Mouse (Mus musculus): ENCODE results near the gene Wasf2. TPM values are rescaled to one million over a fixed set of nuclear protein-coding genes. Genes with fewer than 3 reads are reported as not detected.

Gene Wasf2
- 31.8 and 33.6 TPM in 2 replicates for polyA plus RNA-seq (2015; fragmentation: Nextera tagmentation; extraction: Ambion mirVana)

GRCm38 (mm10) chr4:133129931-133130889, at the start of gene Wasf2:
Wasf2 (plus strand) TSS chr4:133130505.
- Histone ChIP-seq H3K36me3 (no peaks in the 10 kb centered on the region), H3K27ac (replicated peaks) (peak within 1 kb of the TSS; percentile 60), H3K9ac (replicated peaks) (peak within 1 kb of the TSS; percentile 74), H3K9me3 (no peaks in the 10 kb centered on the region), H3K4me3 (peak within 1 kb of the TSS; percentile 90), H3K27me3 (no peaks in the 10 kb centered on the region), H3K4me1 (peaks cover 27% of the 10 kb centered on the region), H3K4me2 (replicated peaks) (peak within 1 kb of the TSS; percentile 82)
- peak; percentile 92 for ATAC-seq (replicated peaks)
- WGBS = under 1% methylated on average over 62 of the region's 65 CpGs

GRCm38 (mm10) chr4:133080862-133081261, 49.4 kb upstream of the Wasf2 start:
- WGBS = 95% methylated on average over 3 of the region's 3 CpGs
- H3K4me1 ChIP-seq = peaks cover 28% of the 10 kb centered on the region
- H3K4me3 ChIP-seq = no peak overlapping the region
- H3K9me3 ChIP-seq = no peaks in the 10 kb centered on the region
- peaks cover 16% of the 10 kb centered on the region; the same call in 1 of the 2 replicates for H3K36me3 ChIP-seq
- H3K9ac ChIP-seq (replicated peaks) = no peak overlapping the region
- no peaks in the 10 kb centered on the region for H3K27me3 ChIP-seq
- no peak for ATAC-seq (replicated peaks)
- H3K4me2 ChIP-seq (replicated peaks) = no peak overlapping the region
- H3K27ac ChIP-seq (replicated peaks) = no peak overlapping the region

GRCm38 (mm10) chr4:133082216-133082773, 48.0 kb upstream of the Wasf2 start:
- Histone ChIP-seq H3K9me3 (no peaks in the 10 kb centered on the region), H3K4me1 (peaks cover 32% of the 10 kb centered on the region), H3K36me3 (peaks cover 16% of the 10 kb centered on the region; the same call in 1 of the 2 replicates), H3K27me3 (no peaks in the 10 kb centered on the region), H3K4me2 (replicated peaks) (no peak overlapping the region), H3K4me3 (no peak overlapping the region), H3K27ac (replicated peaks) (no peak overlapping the region), H3K9ac (replicated peaks) (no peak overlapping the region)
- 93% methylated on average over 6 of the region's 6 CpGs for WGBS
- ATAC-seq (replicated peaks) = no peak

- Histone ChIP-seq H3K9ac (replicated peaks) (0 out of 2 replicates have a peak overlapping the region, but pooled peaks have one; percentile 42), H3K36me3 (no peaks in the 10 kb centered on the region), H3K4me2 (replicated peaks) (peak overlapping the region; percentile 81), H3K27me3 (no peaks in the 10 kb centered on the region), H3K4me3 (no peak overlapping the region), H3K27ac (replicated peaks) (peak overlapping the region; percentile 68), H3K4me1 (peaks cover 41% of the 10 kb centered on the region), H3K9me3 (no peaks in the 10 kb centered on the region)
- no peak; the same call in 1 of the 2 replicates for ATAC-seq (replicated peaks)
- 15% methylated on average over 3 of the region's 3 CpGs for WGBS
Measured at GRCm38 (mm10) chr4:133083991-133084861, 46.1 kb upstream of the Wasf2 start.

GRCm38 (mm10) chr4:133085011-133085782, 45.1 kb upstream of the Wasf2 start:
- Histone ChIP-seq H3K27ac (replicated peaks) (peak overlapping the region; percentile 68), H3K4me1 (peaks cover 50% of the 10 kb centered on the region), H3K4me3 (peak overlapping the region; percentile 41), H3K27me3 (no peaks in the 10 kb centered on the region), H3K9ac (replicated peaks) (peak overlapping the region; percentile 42), H3K4me2 (replicated peaks) (peak overlapping the region; percentile 81), H3K36me3 (no peaks in the 10 kb centered on the region), H3K9me3 (no peaks in the 10 kb centered on the region)
- WGBS = 2% methylated on average over 45 of the region's 53 CpGs
- ATAC-seq (replicated peaks) = peak; percentile 38; the same call in 1 of the 2 replicates

GRCm38 (mm10) chr4:133085783-133086342, 44.4 kb upstream of the Wasf2 start:
- Histone ChIP-seq H3K9ac (replicated peaks) (peak overlapping the region; percentile 42), H3K9me3 (no peaks in the 10 kb centered on the region), H3K27me3 (no peaks in the 10 kb centered on the region), H3K27ac (replicated peaks) (peak overlapping the region; percentile 68), H3K36me3 (no peaks in the 10 kb centered on the region), H3K4me3 (peak overlapping the region; percentile 41), H3K4me1 (peaks cover 57% of the 10 kb centered on the region), H3K4me2 (replicated peaks) (peak overlapping the region; percentile 81)
- ATAC-seq (replicated peaks) = 0 out of 2 replicates have a peak, but pooled peaks have one; percentile 9
- WGBS = 17% methylated on average over 12 of the region's 12 CpGs

- peaks cover 69% of the 10 kb centered on the region for H3K4me1 ChIP-seq
- ATAC-seq (replicated peaks) = no peak
- H3K27ac ChIP-seq (replicated peaks) = 0 out of 2 replicates have a peak overlapping the region, but pooled peaks have one; percentile 16
- H3K9ac ChIP-seq (replicated peaks) = no peak overlapping the region
- 89% methylated on average over 6 of the region's 6 CpGs for WGBS
- no peak overlapping the region for H3K4me2 ChIP-seq (replicated peaks)
- no peaks in the 10 kb centered on the region for H3K36me3 ChIP-seq
- no peak overlapping the region for H3K4me3 ChIP-seq
- no peaks in the 10 kb centered on the region for H3K27me3 ChIP-seq
- no peaks in the 10 kb centered on the region for H3K9me3 ChIP-seq
Measured at GRCm38 (mm10) chr4:133087177-133087714, 43.1 kb upstream of the Wasf2 start.

- H3K27ac ChIP-seq (replicated peaks) = 0 out of 2 replicates have a peak overlapping the region, but pooled peaks have one; percentile 16
- WGBS = 44% methylated on average over 8 of the region's 8 CpGs
Measured at GRCm38 (mm10) chr4:133087835-133088234, 42.5 kb upstream of the Wasf2 start.

GRCm38 (mm10) chr4:133089319-133089718, 41.0 kb upstream of the Wasf2 start:
- Histone ChIP-seq H3K27ac (replicated peaks) (peak overlapping the region; percentile 93; the same call in 1 of the 2 replicates), H3K27me3 (no peaks in the 10 kb centered on the region), H3K4me2 (replicated peaks) (no peak overlapping the region), H3K36me3 (no peaks in the 10 kb centered on the region), H3K9ac (replicated peaks) (no peak overlapping the region), H3K4me1 (peaks cover 83% of the 10 kb centered on the region), H3K9me3 (no peaks in the 10 kb centered on the region), H3K4me3 (no peak overlapping the region)
- 83% methylated on average over 9 of the region's 9 CpGs for WGBS
- no peak for ATAC-seq (replicated peaks)

More at GRCm38 (mm10) chr4:133087835-133088234, 42.5 kb upstream of the Wasf2 start:
- Histone ChIP-seq H3K9me3 (no peaks in the 10 kb centered on the region), H3K27me3 (no peaks in the 10 kb centered on the region), H3K4me3 (no peak overlapping the region), H3K9ac (replicated peaks) (no peak overlapping the region), H3K36me3 (no peaks in the 10 kb centered on the region), H3K4me1 (peaks cover 75% of the 10 kb centered on the region), H3K4me2 (replicated peaks) (no peak overlapping the region)
- no peak for ATAC-seq (replicated peaks)

GRCm38 (mm10) chr4:133089802-133090201, 40.5 kb upstream of the Wasf2 start:
- Histone ChIP-seq H3K4me1 (peaks cover 83% of the 10 kb centered on the region), H3K36me3 (no peaks in the 10 kb centered on the region), H3K27ac (replicated peaks) (peak overlapping the region; percentile 93), H3K4me3 (no peak overlapping the region), H3K4me2 (replicated peaks) (no peak overlapping the region), H3K9ac (replicated peaks) (0 out of 2 replicates have a peak overlapping the region, but pooled peaks have one; percentile 14), H3K27me3 (no peaks in the 10 kb centered on the region), H3K9me3 (no peaks in the 10 kb centered on the region)
- 77% methylated on average over 4 of the region's 4 CpGs for WGBS
- ATAC-seq (replicated peaks) = no peak

Measured in forebrain, embryonic 15.5 days (tissue).